Mouse (Mus musculus) embryonic fibroblast, embryonic 13.5 days (primary cell): Measurements from ENCODE around the gene Zfp142.

Experiments used
- CTCF ChIP-seq: IDR thresholded peaks from 2 replicates; pipeline ENCODE4 v1.5.1; 2011; ENCODE audit warnings: mild to moderate bottlenecking, control low read depth, low read length, moderate library complexity, borderline replicate concordance; ENCODE audit not compliant: insufficient read depth
- POLR2A ChIP-seq: IDR thresholded peaks from 2 replicates; pipeline ENCODE4 v1.6.1; 2011; ENCODE audit warnings: low read depth, mild to moderate bottlenecking, control low read depth, low read length, moderate library complexity

DNA sequence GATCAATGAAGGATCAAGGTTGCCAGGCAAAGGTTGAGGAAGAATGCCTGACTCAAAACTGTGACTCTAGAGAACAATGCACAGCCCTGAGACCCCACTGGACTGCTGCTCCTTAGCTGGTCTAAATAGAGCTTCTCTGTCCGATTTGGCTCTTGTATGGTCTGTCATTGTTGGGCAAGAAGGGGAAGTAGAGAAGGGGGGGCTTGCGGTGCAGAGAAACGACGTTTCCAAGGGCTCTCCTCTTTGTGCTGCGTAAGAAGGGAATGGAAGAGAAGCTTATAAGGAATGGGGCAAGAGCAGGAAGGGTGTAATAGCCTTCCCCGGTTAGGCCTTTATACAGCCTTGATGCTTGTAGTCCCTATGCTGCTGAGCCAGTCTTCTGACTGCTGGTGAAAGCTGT, 22.2 kb downstream of the Zfp142 start:
- no peak for TF ChIP-seq CTCF
- TF ChIP-seq POLR2A, result no peak
